Mouse (Mus musculus) kidney, adult 2 months (tissue): ENCODE data around the gene Ripply1. TPM values are rescaled to one million over a fixed set of nuclear protein-coding genes. Genes with fewer than 3 reads are reported as not detected.
"Not testable (repeated sequence)": the region's sequence is repeated elsewhere in the genome, so short reads cannot be mapped to it uniquely, and the experiment has no call there.

Experiments
- DNase-seq: peaks from one replicate; pipeline ENCODE4 v3.0.0; 2021
- H3K27ac ChIP-seq: fragments of 200-500 bp; 2 replicates; pipeline ENCODE4 v1.5.1; 2012; ENCODE audit warnings: low read depth, low read length, control low read depth, inconsistent platforms; ENCODE audit not compliant: insufficient read depth
- H3K27me3 ChIP-seq: fragments of 200-500 bp; replicated peaks from 2 replicates; pipeline ENCODE4 v1.6.1; 2012; ENCODE audit warnings: mild to moderate bottlenecking, moderate library complexity, low read length, inconsistent platforms; ENCODE audit not compliant: control insufficient read depth, insufficient read depth
- H3K36me3 ChIP-seq: fragments of 200-500 bp; 2 replicates; pipeline ENCODE4 v1.6.1; 2012; ENCODE audit warnings: mild to moderate bottlenecking, moderate library complexity, low read length, inconsistent platforms; ENCODE audit not compliant: control insufficient read depth, insufficient read depth
- H3K4me1 ChIP-seq: fragments of 200-500 bp; 2 replicates; pipeline ENCODE4 v1.6.1; 2011; ENCODE audit warnings: low read length; ENCODE audit not compliant: control insufficient read depth, insufficient read depth
- H3K4me3 ChIP-seq: fragments of 200-500 bp; 2 replicates; pipeline ENCODE4 v1.5.1; 2011; ENCODE audit warnings: mild to moderate bottlenecking, low read depth, low read length, control low read depth; ENCODE audit not compliant: insufficient read depth
- CTCF ChIP-seq: fragments of 200-500 bp; conservative IDR thresholded peaks from 2 replicates; pipeline ENCODE4 v1.5.1; 2011; ENCODE audit warnings: low read depth, mild to moderate bottlenecking, control low read depth, low read length, moderate library complexity, mixed read lengths; ENCODE audit not compliant: insufficient read depth, insufficient read length
- POLR2A ChIP-seq: fragments of 200-500 bp; IDR thresholded peaks from one replicate; pipeline ENCODE4 v1.6.1; 2011; ENCODE audit warnings: low read depth, low read length, control low read depth
- WGBS: fragments of 180-500 bp; shearing (Covaris S2); methylation state at CpG from one replicate; pipeline ENCODE4 v1.1.7; 2018; 5-methylcytosine and 5-hydroxymethylcytosine counted together
- polyA plus RNA-seq: library from polyadenylated mRNA; depleted of rRNA; stranded (reverse); fragments of >200 nt; gene quantifications from 2 replicates; pipeline ENCODE4 v1.2.3, GENCODE M21; 2012; rRNA removed

The Ripply1 gene
- polyA plus RNA-seq, 1 experiment: 0.09 TPM

GRCm38 (mm10) chrX:139769975-139770637 lies 12.0 kb downstream of the Ripply1 start:
- H3K27ac ChIP-seq: no peak overlapping the region
- peaks cover 7% of the 10 kb centered on the region for H3K4me1 ChIP-seq
- H3K4me3 ChIP-seq: no peak overlapping the region
- TF ChIP-seq POLR2A: no peak
- TF ChIP-seq CTCF: no peak
- no peaks in the 10 kb centered on the region for H3K27me3 ChIP-seq
- no peak for DNase-seq
- H3K36me3 ChIP-seq: no peaks in the 10 kb centered on the region
- WGBS: 76% methylated on average over 13 of the region's 13 CpGs

DNA sequence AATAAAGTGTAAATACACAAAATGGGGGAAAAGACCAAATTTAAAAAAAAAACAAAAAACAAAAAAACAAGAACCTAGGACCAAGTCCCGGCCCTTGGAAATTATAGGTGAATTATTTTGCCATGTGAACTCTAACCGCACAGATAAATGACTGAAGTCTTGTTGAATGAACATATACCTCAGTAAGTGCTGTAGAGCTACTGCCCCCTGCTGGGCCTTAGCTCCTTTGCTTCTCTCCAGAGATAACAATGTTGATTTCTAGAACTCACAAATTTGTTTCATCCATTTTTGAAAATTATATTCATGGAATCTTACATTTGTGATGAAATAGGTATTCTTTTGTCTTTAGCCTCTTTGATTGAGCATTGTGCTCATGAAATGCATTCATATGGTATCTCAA lies 19.6 kb downstream of the Ripply1 start:
- Histone ChIP-seq H3K36me3 (no peaks in the 10 kb centered on the region), H3K27me3 (no peaks in the 10 kb centered on the region), H3K27ac (no peak overlapping the region), H3K4me3 (no peak overlapping the region), H3K4me1 (no peaks in the 10 kb centered on the region)
- peak; percentile 21; the same call in 1 of the 2 replicates for TF ChIP-seq CTCF
- TF ChIP-seq POLR2A: no peak
- 57% methylated on average over 2 of the region's 2 CpGs for WGBS
- DNase-seq: peak; percentile 12

- DNase-seq, H3K4me3 ChIP-seq, H3K4me1 ChIP-seq, H3K27ac ChIP-seq, H3K27me3 ChIP-seq, H3K36me3 ChIP-seq: not testable (repeated sequence)
- 80% methylated on average over 3 of the region's 3 CpGs for WGBS
These were observed 23.5 kb downstream of the Ripply1 start for GRCm38 (mm10) chrX:139758634-139759033.

GRCm38 (mm10) chrX:139751855-139752254 lies 30.3 kb downstream of the Ripply1 start:
- 0% methylated on average over 1 of the region's 1 CpGs for WGBS
- H3K27ac ChIP-seq: no peak overlapping the region
- TF ChIP-seq CTCF: peak; percentile 64
- TF ChIP-seq POLR2A: no peak
- no peaks in the 10 kb centered on the region for H3K36me3 ChIP-seq
- no peaks in the 10 kb centered on the region for H3K4me1 ChIP-seq
- peak; percentile 35 for DNase-seq
- H3K27me3 ChIP-seq: no peaks in the 10 kb centered on the region
- H3K4me3 ChIP-seq: no peak overlapping the region

GRCm38 (mm10) chrX:139737066-139737465 lies 45.1 kb downstream of the Ripply1 start:
- H3K27me3 ChIP-seq: no peaks in the 10 kb centered on the region
- TF ChIP-seq CTCF: no peak
- TF ChIP-seq POLR2A: no peak
- no peaks in the 10 kb centered on the region for H3K4me1 ChIP-seq
- no peak for DNase-seq
- 90% methylated on average over 5 of the region's 5 CpGs for WGBS
- H3K36me3 ChIP-seq: no peaks in the 10 kb centered on the region
- H3K27ac ChIP-seq: no peak overlapping the region
- no peak overlapping the region for H3K4me3 ChIP-seq

GRCm38 (mm10) chrX:139730541-139730940 lies 51.6 kb downstream of the Ripply1 start:
- Histone ChIP-seq H3K4me3 (no peak overlapping the region), H3K27me3 (no peaks in the 10 kb centered on the region), H3K27ac (peak overlapping the region; percentile 9; the same call in 1 of the 2 replicates), H3K4me1 (no peaks in the 10 kb centered on the region; the same call in 1 of the 2 replicates), H3K36me3 (no peaks in the 10 kb centered on the region)
- DNase-seq: peak; percentile 78
- TF ChIP-seq CTCF (no peak), POLR2A (no peak)
- WGBS: 61% methylated on average over 3 of the region's 3 CpGs

Other genes with a start within 250 kb of the Ripply1 start
- 28.9 and 36.1 TPM in 2 replicates for gene Rnf128, start 219.0 kb downstream of the Ripply1 start, polyA plus RNA-seq
- gene Tbc1d8b, start 97.4 kb downstream of the Ripply1 start, polyA plus RNA-seq: 1.8 and 2.5 TPM in 2 replicates
- 0.23 TPM in 1 of 2 replicates, not detected in the other for gene Gm15013, start 67.9 kb downstream of the Ripply1 start, polyA plus RNA-seq
- 203 and 226 TPM in 2 replicates for gene Cldn2, start 18.5 kb upstream of the Ripply1 start, polyA plus RNA-seq
- 3.8 and 6.1 TPM in 2 replicates for gene Morc4, start 89.3 kb upstream of the Ripply1 start, polyA plus RNA-seq
- gene Rbm41, start 216.2 kb upstream of the Ripply1 start, polyA plus RNA-seq: 0.45 and 0.59 TPM in 2 replicates